Mouse (Mus musculus) neural tube, embryonic 14.5 days (tissue): ENCODE data around the gene Olfr697. TPM values are rescaled to one million over a fixed set of nuclear protein-coding genes. Genes with fewer than 3 reads are reported as not detected.
"Not testable (repeated sequence)": the region's sequence is repeated elsewhere in the genome, so short reads cannot be mapped to it uniquely, and the experiment has no call there.

Source experiments
- ATAC-seq: fragments of 200-750 bp; cut with Nextera tagmentation; 2 replicates; pipeline ENCODE4 v1.8.0; 2017; ENCODE audit warnings: low read depth, mild to moderate bottlenecking, moderate TSS enrichment, moderate library complexity
- H3K27ac ChIP-seq: fragments of 300-500 bp; sonication (generic); 2 replicates; pipeline ENCODE4 v1.5.1; 2014; ENCODE audit warnings: low read depth, mild to moderate bottlenecking, control low read depth, low read length, moderate library complexity, mixed read lengths
- H3K27me3 ChIP-seq: fragments of 300-500 bp; sonication (generic); 2 replicates; pipeline ENCODE4 v1.6.1; 2014; ENCODE audit warnings: low read length; ENCODE audit not compliant: control insufficient read depth, insufficient read depth
- H3K36me3 ChIP-seq: fragments of 300-500 bp; sonication (generic); 2 replicates; pipeline ENCODE4 v1.6.1; 2014; ENCODE audit warnings: low read length, mixed read lengths; ENCODE audit not compliant: control insufficient read depth, insufficient read depth
- H3K4me1 ChIP-seq: fragments of 300-500 bp; sonication (generic); 2 replicates; pipeline ENCODE4 v1.6.1; 2014; ENCODE audit warnings: low read length; ENCODE audit not compliant: control insufficient read depth, insufficient read depth
- H3K4me2 ChIP-seq: fragments of 300-500 bp; sonication (generic); 2 replicates; pipeline ENCODE4 v1.6.1; 2014; ENCODE audit warnings: mild to moderate bottlenecking, low read depth, low read length, control low read depth
- H3K4me3 ChIP-seq: fragments of 300-500 bp; sonication (generic); 2 replicates; pipeline ENCODE4 v1.5.1; 2014; ENCODE audit warnings: low read depth, low read length, control low read depth, mixed read lengths
- H3K9ac ChIP-seq: fragments of 300-500 bp; sonication (generic); replicated peaks from 2 replicates; pipeline ENCODE4 v1.6.1; 2014; ENCODE audit warnings: low read depth, mild to moderate bottlenecking, control low read depth, low read length, mixed read lengths
- H3K9me3 ChIP-seq: fragments of 300-500 bp; sonication (generic); 2 replicates; pipeline ENCODE4 v1.6.1; 2016; ENCODE audit warnings: low read length; ENCODE audit not compliant: control insufficient read depth
- WGBS: fragments of 180-500 bp; shearing (Covaris S2); extraction: QIAGEN DNeasy Blood & Tissue Kit; methylation state at CpG from one replicate; pipeline ENCODE4 v1.1.7; 2014; 5-methylcytosine and 5-hydroxymethylcytosine counted together
- polyA plus RNA-seq: library from polyadenylated mRNA; unstranded; fragments of >200 nt; fragmentation: Nextera tagmentation; extraction: Ambion mirVana; gene quantifications from 2 replicates; pipeline ENCODE4 v1.2.1, GENCODE M21; 2014

Gene Olfr697
- polyA plus RNA-seq, 1 experiment from 2014 or later = not detected

DNA sequence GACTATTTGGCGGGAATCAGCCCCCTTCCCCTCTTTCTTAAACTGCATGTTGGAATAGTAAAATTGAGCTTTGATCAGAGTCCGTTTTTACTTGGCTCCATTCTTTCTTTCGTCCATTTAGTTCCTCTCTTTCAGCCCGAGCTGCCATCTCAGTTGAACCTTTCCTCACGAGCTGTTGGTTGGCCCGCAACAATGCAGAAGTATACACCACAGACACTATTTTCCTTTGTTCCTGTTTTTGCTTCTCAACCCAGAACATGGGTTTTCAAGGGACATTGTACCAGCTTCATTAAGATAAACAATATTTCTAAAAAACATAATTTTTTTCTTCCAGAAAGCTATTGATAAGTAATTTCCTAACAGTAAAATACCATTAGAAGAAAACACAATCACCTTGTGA is 30.8 kb downstream of the Olfr697 start:
- H3K9me3 ChIP-seq = no peaks in the 10 kb centered on the region
- WGBS = 91% methylated on average over 6 of the region's 6 CpGs
- no peaks in the 10 kb centered on the region for H3K4me1 ChIP-seq
- H3K27me3 ChIP-seq = no peaks in the 10 kb centered on the region
- no peak overlapping the region for H3K4me3 ChIP-seq
- no peak overlapping the region for H3K27ac ChIP-seq
- no peak overlapping the region for H3K4me2 ChIP-seq
- no peaks in the 10 kb centered on the region for H3K36me3 ChIP-seq
- no peak overlapping the region for H3K9ac ChIP-seq
- ATAC-seq = no peak

DNA sequence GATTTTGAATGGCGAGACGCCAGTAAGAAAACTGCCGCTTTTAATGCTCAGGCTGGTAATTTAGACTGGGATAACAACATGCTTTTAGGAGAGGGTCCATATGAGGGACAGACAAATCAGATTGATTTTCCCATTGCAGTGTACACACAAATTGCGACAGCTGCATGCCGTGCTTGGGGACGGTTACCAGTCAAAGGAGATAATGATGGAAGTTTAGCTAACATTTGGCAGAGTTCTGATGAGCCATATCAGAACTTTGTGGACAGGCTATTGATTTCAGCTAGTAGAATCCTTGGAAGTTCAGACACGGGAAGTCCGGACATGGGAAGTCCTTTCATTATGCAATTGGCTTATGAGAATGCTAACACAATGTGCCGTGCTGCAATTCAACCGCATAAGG is 34.5 kb downstream of the Olfr697 start:
- not testable (repeated sequence) for H3K36me3 ChIP-seq, H3K27ac ChIP-seq, H3K4me2 ChIP-seq, H3K9ac ChIP-seq, H3K9me3 ChIP-seq, H3K4me1 ChIP-seq, H3K4me3 ChIP-seq, H3K27me3 ChIP-seq, ATAC-seq
- WGBS = 91% methylated on average over 10 of the region's 10 CpGs

DNA sequence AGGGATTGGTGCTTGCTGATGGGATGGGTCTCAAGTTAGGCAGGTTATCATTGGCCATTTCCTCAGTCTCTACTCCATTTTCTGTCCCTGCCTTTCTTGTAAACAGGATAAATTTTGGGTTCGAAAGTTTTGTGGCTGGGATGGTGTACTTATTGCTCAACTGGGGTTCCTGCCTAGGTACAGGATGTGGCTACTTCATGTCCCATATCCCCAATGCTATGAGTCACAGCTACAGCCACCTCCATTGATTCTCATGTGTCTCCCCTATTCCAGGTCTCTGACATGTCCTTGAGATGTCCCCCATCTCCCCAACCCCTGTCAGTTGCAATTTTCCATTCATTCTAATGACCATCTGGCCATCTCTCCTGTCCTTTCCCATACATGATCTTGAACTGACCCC is 45.4 kb downstream of the Olfr697 start:
- Histone ChIP-seq H3K36me3 (no peaks in the 10 kb centered on the region), H3K4me2 (no peak overlapping the region), H3K4me3 (no peak overlapping the region), H3K9me3 (no peaks in the 10 kb centered on the region), H3K4me1 (no peaks in the 10 kb centered on the region), H3K27me3 (no peaks in the 10 kb centered on the region), H3K27ac (no peak overlapping the region), H3K9ac (no peak overlapping the region)
- no peak for ATAC-seq
- 80% methylated on average over 1 of the region's 1 CpGs for WGBS

DNA sequence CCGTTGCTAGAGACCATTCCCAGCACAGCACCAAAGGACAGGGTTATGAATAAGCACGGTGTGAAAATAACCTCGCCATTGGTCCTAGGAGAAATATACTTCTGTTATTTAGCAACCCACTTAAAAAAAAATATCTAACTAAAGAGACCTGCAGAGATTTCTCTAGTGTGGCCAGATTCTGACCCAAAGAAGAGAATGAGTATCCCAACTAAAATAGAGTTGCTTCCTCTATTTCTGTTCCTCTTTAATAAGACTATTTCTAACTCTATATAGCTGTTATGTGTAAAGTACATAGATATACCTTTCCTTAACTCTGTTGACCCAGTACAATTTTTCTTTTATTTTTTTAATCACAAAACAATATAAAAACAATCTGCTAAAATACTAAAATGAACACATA is 49.3 kb downstream of the Olfr697 start:
- no peaks in the 10 kb centered on the region for H3K9me3 ChIP-seq
- H3K27me3 ChIP-seq = no peaks in the 10 kb centered on the region
- no peak overlapping the region for H3K27ac ChIP-seq
- H3K36me3 ChIP-seq = no peaks in the 10 kb centered on the region
- H3K4me2 ChIP-seq = no peak overlapping the region
- no peaks in the 10 kb centered on the region for H3K4me1 ChIP-seq
- no peak for ATAC-seq
- WGBS = 85% methylated on average over 3 of the region's 3 CpGs
- H3K9ac ChIP-seq = no peak overlapping the region
- no peak overlapping the region for H3K4me3 ChIP-seq

DNA sequence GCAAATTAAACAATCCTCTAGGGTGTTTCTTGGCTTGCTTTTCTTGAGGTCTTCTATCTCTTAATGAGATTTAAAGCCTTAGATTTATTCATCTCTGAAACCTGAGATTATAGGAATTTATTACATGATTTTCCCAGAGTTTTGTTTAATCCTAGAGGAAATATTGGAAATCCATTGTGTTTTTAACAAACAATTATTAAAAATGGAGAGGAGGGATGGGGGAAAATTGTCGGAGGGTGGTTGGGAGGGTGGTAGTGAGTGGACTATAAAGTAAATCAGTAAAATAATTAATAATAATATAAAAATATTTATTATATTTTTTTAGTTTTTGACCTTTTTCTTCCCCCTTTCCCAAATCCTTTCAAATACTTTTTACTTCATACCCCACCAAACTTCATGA is 50.5 kb downstream of the Olfr697 start, which contains the start of gene Olfr694:
Gene Olfr694 (minus strand): TSS at position 101 of the 400 bp plus-strand sequence.
- Histone ChIP-seq H3K27ac (no peak within 1 kb of the TSS), H3K4me2 (no peak within 1 kb of the TSS), H3K36me3 (no peaks in the 10 kb centered on the region), H3K4me1 (no peaks in the 10 kb centered on the region), H3K9me3 (no peaks in the 10 kb centered on the region), H3K9ac (no peak within 1 kb of the TSS), H3K27me3 (no peaks in the 10 kb centered on the region), H3K4me3 (no peak within 1 kb of the TSS)
- ATAC-seq = no peak
- 90% methylated on average over 1 of the region's 1 CpGs for whole genome bisulfite sequencing

Other genes with a start within 250 kb of the Olfr697 start
- gene Olfr693, start 61.9 kb downstream of the Olfr697 start, polyA plus RNA-seq = not detected in 2 replicates
- gene Olfr694, start 50.6 kb downstream of the Olfr697 start, polyA plus RNA-seq = not detected in 2 replicates
- not detected in 2 replicates for gene Olfr695, start 26.0 kb downstream of the Olfr697 start, polyA plus RNA-seq
- gene Olfr698, start 13.0 kb upstream of the Olfr697 start, polyA plus RNA-seq = not detected in 2 replicates
- gene Olfr699, start 50.8 kb upstream of the Olfr697 start, polyA plus RNA-seq = not detected in 2 replicates
- not detected in 2 replicates for gene Olfr700, start 66.4 kb upstream of the Olfr697 start, polyA plus RNA-seq
- not detected in 2 replicates for gene Olfr701, start 71.7 kb upstream of the Olfr697 start, polyA plus RNA-seq
- not detected in 2 replicates for gene Olfr702, start 91.5 kb upstream of the Olfr697 start, polyA plus RNA-seq
- not detected in 2 replicates for gene Olfr703, start 100.9 kb upstream of the Olfr697 start, polyA plus RNA-seq
- not detected in 2 replicates for gene Olfr704, start 120.7 kb upstream of the Olfr697 start, polyA plus RNA-seq
- gene Olfr705, start 134.4 kb upstream of the Olfr697 start, polyA plus RNA-seq = not detected in 2 replicates
- gene Olfr706, start 145.7 kb upstream of the Olfr697 start, polyA plus RNA-seq = not detected in 2 replicates
- gene Olfr707, start 158.8 kb upstream of the Olfr697 start, polyA plus RNA-seq = not detected in 2 replicates
- gene Olfr1532-ps1, start 165.6 kb upstream of the Olfr697 start, polyA plus RNA-seq = not detected in 2 replicates
- gene Olfr709-ps1, start 189.8 kb upstream of the Olfr697 start, polyA plus RNA-seq = not detected in 2 replicates
- not detected in 2 replicates for gene Olfr710, start 205.9 kb upstream of the Olfr697 start, polyA plus RNA-seq
- not detected in 2 replicates for gene Olfr6, start 221.5 kb upstream of the Olfr697 start, polyA plus RNA-seq
- not detected in 2 replicates for gene Olfr711, start 233.0 kb upstream of the Olfr697 start, polyA plus RNA-seq